Mouse (Mus musculus) stomach, postnatal 0 days (tissue): ENCODE results near the gene Slco2a1.

Experiments used
- CTCF ChIP-seq: IDR thresholded peaks from 2 replicates; pipeline ENCODE4 v1.5.1; 2016; ENCODE audit warnings: antibody characterized with exemption, low read depth, mild to moderate bottlenecking, moderate library complexity
- EP300 ChIP-seq: optimal IDR thresholded peaks from 2 replicates; pipeline ENCODE3; 2016; ENCODE audit warnings: antibody characterized with exemption

DNA sequence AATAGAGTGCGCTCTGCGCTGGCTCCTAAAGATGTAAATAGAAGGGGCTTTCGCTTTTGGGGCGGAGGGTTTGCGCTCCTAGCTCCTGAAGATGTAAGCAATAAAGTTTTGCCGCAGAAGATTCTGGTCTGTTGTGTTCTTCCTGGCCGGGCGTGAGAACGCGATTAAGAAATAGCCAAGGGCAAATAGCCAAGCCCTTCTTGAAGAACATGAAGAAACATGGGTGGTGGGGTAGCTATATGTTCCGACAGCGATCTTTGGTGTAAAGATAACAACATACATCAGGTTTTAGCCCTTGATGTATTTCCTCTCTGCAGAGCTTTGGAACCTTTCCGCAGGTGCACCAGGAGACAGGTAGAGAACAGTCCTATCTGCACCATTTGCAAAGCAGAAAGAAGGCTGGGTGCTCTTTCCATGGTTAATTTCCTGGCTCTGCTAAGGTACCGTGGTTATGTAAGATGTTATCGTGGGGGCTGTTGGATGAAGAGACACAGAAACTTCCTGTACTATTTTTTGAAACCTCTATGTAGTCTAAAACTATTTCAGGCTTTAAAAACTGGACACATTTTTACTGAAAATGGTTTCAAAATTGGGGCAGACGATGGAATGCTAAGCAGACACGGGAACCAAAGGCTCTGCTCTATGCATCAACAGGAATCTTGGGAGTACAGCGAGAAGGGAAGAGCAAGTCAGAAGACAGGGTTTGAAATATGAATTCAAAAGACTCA lies 120.6 kb downstream of the Slco2a1 start:
- no peak for TF ChIP-seq CTCF
- no peak for TF ChIP-seq EP300
